Mouse (Mus musculus) erythroblast, adult 5-6 weeks (primary cell): ENCODE data around the gene Dstyk. TPM values are rescaled to one million over a fixed set of nuclear protein-coding genes. Genes with fewer than 3 reads are reported as not detected.

Experiments
- ATAC-seq: replicated peaks from 2 replicates; pipeline ENCODE4 v1.8.0; 2016; ENCODE audit warnings: moderate number of reproducible peaks, mild to moderate bottlenecking, moderate TSS enrichment, inconsistent platforms; ENCODE audit not compliant: poor library complexity, low FRiP score, severe bottlenecking
- total RNA-seq, 2 experiments: library from RNA; stranded (forward) in 1 of 2; stranded (reverse) in 1 of 2; fragments of 150-400 nt in 1 of 2; fragments of 200-764, 138-1000 nt in 1 of 2; gene quantifications; 2 replicates each; pipeline versions ENCODE4 v1.2.3 to v1.2.4; 2015 to 2017; ENCODE audit warnings: low replicate concordance in 2 of 2

The Dstyk gene
- total RNA-seq, 2 experiments from 2014 or later, result 37.3 to 46.4 TPM

GRCm38 (mm10) chr1:132483759-132484158, 66.4 kb downstream of the Dstyk start:
- ATAC-seq, result no peak

GRCm38 (mm10) chr1:132500535-132500934, 83.2 kb downstream of the Dstyk start:
- no peak for ATAC-seq

GRCm38 (mm10) chr1:132505155-132505554, 87.8 kb downstream of the Dstyk start:
- ATAC-seq, result no peak

GRCm38 (mm10) chr1:132506058-132506457, 88.7 kb downstream of the Dstyk start, which contains the start of gene Tmem81:
TSS of gene Tmem81 (plus strand) at chr1:132506230.
- no peak for ATAC-seq

GRCm38 (mm10) chr1:132506656-132507055, 89.3 kb downstream of the Dstyk start:
- ATAC-seq, result no peak

- ATAC-seq, result no peak
Observed at GRCm38 (mm10) chr1:132509771-132510170, 92.4 kb downstream of the Dstyk start.

GRCm38 (mm10) chr1:132511521-132511920, 94.2 kb downstream of the Dstyk start:
- no peak for ATAC-seq

GRCm38 (mm10) chr1:132512106-132512505, 94.8 kb downstream of the Dstyk start:
- ATAC-seq, result no peak

- no peak for ATAC-seq
Observed at GRCm38 (mm10) chr1:132515339-132515738, 98.0 kb downstream of the Dstyk start.

Other genes with a start within 250 kb of the Dstyk start
- not detected in 2 replicates for gene Lemd1, start 226.1 kb upstream of the Dstyk start, total RNA-seq (2015; ENCODE audit: low replicate concordance)
- not detected in 2 replicates for gene Lemd1, start 226.1 kb upstream of the Dstyk start, total RNA-seq (2017; ENCODE audit: low replicate concordance)
- not detected in 2 replicates for gene AC124108.1, start 226.1 kb upstream of the Dstyk start, total RNA-seq (2015; ENCODE audit: low replicate concordance)
- gene AC124108.1, start 226.1 kb upstream of the Dstyk start, total RNA-seq (2017; ENCODE audit: low replicate concordance), result not detected in 2 replicates
- not detected in 2 replicates for gene Gm10188, start 187.8 kb upstream of the Dstyk start, total RNA-seq (2015; ENCODE audit: low replicate concordance)
- gene Gm10188, start 187.8 kb upstream of the Dstyk start, total RNA-seq (2017; ENCODE audit: low replicate concordance), result not detected in 2 replicates
- not detected in 2 replicates for gene Klhdc8a, start 118.9 kb upstream of the Dstyk start, total RNA-seq (2015; ENCODE audit: low replicate concordance)
- gene Klhdc8a, start 118.9 kb upstream of the Dstyk start, total RNA-seq (2017; ENCODE audit: low replicate concordance), result not detected in 2 replicates
- 4.4 and 7.7 TPM in 2 replicates for gene Nuak2, start 101.4 kb upstream of the Dstyk start, total RNA-seq (2015; ENCODE audit: low replicate concordance)
- 1.8 and 3.7 TPM in 2 replicates for gene Nuak2, start 101.4 kb upstream of the Dstyk start, total RNA-seq (2017; ENCODE audit: low replicate concordance)
- gene Tmcc2, start 26.3 kb upstream of the Dstyk start, total RNA-seq (2015; ENCODE audit: low replicate concordance), result 2,859 and 3,164 TPM in 2 replicates
- gene Tmcc2, start 26.3 kb upstream of the Dstyk start, total RNA-seq (2017; ENCODE audit: low replicate concordance), result 5,593 and 6,096 TPM in 2 replicates
- 12.7 and 21.7 TPM in 2 replicates for gene Rbbp5, start 59.8 kb downstream of the Dstyk start, total RNA-seq (2015; ENCODE audit: low replicate concordance)
- gene Rbbp5, start 59.8 kb downstream of the Dstyk start, total RNA-seq (2017; ENCODE audit: low replicate concordance), result 16.3 and 17.6 TPM in 2 replicates
- gene Tmem81, start 88.7 kb downstream of the Dstyk start, total RNA-seq (2015; ENCODE audit: low replicate concordance), result 2.1 TPM in 1 of 2 replicates, not detected in the other
- gene Tmem81, start 88.7 kb downstream of the Dstyk start, total RNA-seq (2017; ENCODE audit: low replicate concordance), result 0.56 and 1.3 TPM in 2 replicates
- not detected in 2 replicates for gene Cntn2, start 125.7 kb downstream of the Dstyk start, total RNA-seq (2015; ENCODE audit: low replicate concordance)
- gene Cntn2, start 125.7 kb downstream of the Dstyk start, total RNA-seq (2017; ENCODE audit: low replicate concordance), result not detected in 2 replicates